Mouse (Mus musculus): ENCODE results near the gene Ppp1r36.
"Not testable (repeated sequence)": the region's sequence is repeated elsewhere in the genome, so short reads cannot be mapped to it uniquely, and the experiment has no call there.

Ppp1r36 gene

DNA sequence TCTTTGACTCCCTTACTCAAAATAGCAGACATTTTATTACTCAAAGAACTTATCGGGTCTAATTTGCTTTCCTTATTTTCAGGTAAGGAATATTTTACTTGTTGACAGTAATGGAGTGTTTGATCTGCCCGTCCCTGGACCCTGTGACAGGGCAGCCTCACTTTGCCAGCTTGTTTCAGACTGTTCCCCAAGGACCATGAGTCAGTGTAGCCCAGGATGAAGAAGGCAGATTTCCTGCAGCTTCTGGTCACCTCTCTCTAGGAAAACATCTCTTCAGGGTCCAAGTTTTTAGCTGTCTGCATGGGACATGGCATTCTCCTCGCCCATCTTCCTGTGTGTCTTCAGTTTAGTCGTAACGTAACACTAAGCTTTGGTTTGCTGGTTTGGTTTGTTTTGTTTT lies 20.1 kb upstream of the Ppp1r36 start:
- no peak for DNase-seq (ENCODE audit: low spot score in 2 of 2)

DNA sequence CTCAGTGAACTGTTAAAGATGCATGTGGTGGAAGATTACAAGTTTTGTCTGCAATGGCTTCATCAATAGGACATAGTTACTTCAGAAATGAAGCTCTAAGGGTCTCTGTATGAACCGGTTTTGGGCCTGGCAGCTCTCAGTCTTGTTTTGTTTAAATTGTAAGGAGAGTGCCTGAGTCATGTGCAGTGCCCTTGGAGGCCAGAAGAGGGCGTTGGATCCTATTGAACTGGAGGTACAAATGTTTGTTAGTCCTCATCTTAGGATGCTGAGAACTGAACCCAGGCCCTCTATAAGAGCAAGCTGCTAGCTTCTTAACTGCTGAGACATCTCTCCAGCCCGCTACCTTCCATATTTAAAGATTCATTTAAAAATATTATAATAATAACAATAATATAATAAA lies 15.7 kb upstream of the Ppp1r36 start:
- DNase-seq (ENCODE audit: low spot score in 2 of 2), result no peak

- no peak for DNase-seq (ENCODE audit: low spot score in 2 of 2)
These were observed 14.1 kb upstream of the Ppp1r36 start for GRCm38 (mm10) chr12:76402991-76403885.

DNA sequence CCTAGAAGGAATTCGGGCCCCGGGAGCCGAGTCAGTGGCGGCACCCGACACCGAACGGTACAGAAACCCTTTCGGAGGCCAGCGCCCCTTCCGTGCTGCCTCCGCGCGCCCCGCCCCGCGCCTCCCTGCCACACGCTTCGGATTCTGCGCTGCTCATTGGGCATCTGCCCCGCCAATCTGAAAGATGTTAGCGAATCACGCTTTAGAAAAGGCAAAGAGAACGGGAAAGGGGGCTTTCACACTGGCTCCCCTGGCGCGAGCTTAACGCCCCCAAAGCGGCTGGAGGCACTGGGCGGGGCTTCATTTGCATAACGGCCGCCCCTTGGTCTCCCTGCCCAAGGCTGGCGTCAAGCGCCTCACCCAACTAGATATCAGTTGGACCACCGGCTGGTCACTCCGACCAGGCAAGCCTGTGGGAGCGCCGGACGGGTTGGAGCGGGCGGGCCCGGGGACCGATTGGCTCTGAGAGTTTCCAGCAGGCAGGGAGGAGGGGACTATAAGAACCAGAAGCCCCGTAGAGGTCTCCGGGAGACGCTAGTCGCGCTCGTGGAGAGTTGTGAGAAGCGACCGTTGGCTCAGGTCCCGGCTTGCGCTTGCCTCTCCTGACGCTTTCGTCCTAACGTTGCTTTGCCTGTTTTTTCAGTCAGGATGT lies 13.3 kb upstream of the Ppp1r36 start, which contains the start of gene Hspa2:
Hspa2 (plus strand) TSS at position 291 of the 652 bp plus-strand sequence.
- DNase-seq (ENCODE audit: low spot score in 2 of 2), result peak; percentile 95 to 97

DNA sequence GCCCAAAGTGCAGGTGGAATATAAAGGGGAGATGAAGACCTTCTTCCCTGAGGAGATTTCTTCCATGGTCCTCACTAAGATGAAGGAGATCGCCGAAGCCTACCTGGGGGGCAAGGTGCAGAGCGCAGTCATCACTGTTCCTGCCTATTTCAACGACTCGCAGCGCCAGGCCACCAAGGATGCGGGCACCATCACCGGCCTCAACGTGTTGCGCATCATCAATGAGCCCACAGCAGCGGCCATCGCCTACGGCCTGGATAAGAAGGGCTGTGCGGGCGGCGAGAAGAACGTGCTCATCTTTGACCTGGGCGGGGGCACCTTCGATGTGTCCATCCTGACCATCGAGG lies 12.5 kb upstream of the Ppp1r36 start:
- DNase-seq (ENCODE audit: low spot score in 2 of 2), result no peak

DNA sequence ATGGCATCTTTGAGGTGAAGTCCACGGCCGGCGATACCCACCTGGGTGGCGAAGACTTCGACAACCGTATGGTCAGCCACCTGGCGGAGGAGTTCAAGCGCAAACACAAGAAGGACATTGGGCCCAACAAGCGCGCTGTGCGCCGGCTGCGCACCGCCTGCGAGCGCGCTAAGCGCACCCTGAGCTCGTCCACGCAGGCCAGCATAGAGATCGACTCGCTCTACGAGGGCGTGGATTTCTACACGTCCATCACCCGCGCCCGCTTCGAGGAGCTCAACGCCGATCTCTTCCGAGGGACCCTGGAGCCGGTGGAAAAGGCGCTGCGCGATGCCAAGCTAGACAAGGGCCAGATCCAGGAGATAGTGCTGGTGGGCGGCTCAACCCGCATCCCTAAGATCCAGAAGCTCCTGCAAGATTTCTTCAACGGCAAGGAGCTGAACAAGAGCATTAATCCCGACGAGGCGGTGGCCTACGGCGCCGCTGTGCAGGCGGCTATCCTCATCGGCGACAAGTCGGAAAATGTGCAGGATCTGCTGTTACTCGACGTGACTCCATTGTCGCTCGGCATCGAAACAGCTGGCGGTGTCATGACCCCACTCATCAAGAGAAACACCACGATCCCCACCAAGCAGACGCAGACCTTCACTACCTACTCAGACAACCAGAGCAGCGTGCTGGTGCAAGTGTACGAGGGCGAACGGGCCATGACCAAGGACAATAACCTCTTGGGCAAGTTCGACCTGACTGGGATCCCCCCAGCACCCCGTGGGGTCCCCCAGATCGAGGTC lies 12.0 kb upstream of the Ppp1r36 start:
- DNase-seq (ENCODE audit: low spot score in 2 of 2), result no peak

DNA sequence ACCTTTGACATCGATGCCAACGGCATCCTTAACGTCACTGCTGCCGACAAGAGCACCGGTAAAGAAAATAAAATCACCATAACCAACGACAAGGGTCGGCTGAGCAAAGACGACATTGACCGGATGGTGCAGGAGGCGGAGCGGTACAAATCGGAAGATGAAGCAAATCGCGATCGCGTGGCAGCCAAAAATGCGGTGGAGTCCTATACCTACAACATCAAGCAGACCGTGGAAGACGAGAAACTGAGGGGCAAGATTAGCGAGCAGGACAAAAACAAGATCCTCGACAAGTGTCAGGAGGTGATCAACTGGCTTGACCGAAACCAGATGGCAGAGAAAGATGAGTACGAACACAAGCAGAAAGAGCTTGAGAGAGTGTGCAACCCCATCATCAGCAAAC lies 11.4 kb upstream of the Ppp1r36 start:
- no peak for DNase-seq (ENCODE audit: low spot score in 2 of 2)

- DNase-seq (ENCODE audit: low spot score in 2 of 2), result no peak
These were observed 10.2 kb upstream of the Ppp1r36 start for GRCm38 (mm10) chr12:76407184-76407583.

DNA sequence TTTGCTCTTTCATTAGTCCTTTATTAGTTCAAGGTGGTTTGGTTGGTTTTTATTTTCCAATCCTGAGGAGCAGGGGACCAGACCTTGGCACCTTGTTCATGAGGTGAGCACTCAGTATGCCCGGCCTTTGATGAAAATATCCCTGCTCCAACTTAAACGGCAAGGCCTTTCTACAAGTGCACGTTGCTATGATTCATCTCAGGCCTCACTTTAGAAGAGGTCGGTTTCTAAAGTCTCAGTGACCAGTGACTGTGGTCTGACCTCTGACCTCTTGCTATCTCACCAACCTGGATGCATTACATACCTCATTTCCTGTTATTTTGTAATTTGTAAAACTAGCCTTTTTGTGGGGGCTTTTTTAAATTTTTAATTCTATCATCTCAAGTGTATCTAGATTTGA lies 8.2 kb upstream of the Ppp1r36 start:
- DNase-seq (ENCODE audit: low spot score in 2 of 2), result no peak

DNA sequence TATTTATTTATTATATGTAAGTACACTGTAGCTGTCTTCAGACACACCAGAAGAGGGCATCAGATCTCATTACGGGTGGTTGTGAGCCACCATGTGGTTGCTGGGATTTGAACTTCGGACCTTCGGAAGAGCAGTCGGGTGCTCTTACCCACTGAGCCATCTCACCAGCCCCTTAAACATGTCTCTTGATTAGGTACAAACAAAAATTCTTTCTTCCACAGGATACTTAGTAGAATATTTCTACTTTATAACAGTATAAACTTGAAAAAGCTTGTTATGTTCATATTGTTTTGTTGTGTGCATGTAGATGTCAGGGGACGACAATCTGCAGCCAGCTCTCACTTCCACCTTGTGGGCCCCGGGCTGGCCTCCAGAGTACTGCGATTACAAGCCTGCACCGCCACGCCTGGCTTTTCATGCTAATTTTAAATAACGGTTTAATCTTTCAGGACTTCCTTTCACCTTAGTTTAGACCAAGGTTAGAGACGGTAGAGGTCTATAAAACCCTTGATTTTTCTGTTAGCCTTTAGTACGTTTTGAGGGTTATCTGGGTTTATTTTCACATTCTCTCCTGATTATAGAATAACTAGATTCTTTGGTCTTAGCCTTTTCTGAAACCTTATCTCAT lies 1.8 kb upstream of the Ppp1r36 start:
- DNase-seq (ENCODE audit: low spot score in 2 of 2), result no peak

GRCm38 (mm10) chr12:76418346-76418745 lies 1.0 kb downstream of the Ppp1r36 start:
- DNase-seq (ENCODE audit: low spot score in 2 of 2), result no peak

DNA sequence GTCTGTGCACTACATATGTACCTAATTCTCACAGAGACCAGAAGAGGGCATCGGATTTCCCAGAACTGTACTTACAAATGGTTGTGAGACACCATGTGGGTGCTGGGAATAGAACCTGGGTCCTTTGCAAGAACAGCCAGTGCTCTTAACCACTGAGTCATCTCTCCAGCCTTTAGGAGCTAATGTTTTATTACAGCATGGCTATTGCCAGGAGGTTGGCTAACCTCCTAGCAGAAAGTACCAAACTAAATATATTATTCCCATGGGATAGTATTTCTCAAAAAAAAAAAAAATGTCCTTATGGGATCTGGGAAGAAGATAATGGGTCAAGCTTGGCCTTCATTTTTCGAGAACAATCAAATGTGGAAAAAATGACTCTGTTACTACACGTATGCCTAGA lies 7.9 kb downstream of the Ppp1r36 start:
- no peak for DNase-seq (ENCODE audit: low spot score in 2 of 2)

DNA sequence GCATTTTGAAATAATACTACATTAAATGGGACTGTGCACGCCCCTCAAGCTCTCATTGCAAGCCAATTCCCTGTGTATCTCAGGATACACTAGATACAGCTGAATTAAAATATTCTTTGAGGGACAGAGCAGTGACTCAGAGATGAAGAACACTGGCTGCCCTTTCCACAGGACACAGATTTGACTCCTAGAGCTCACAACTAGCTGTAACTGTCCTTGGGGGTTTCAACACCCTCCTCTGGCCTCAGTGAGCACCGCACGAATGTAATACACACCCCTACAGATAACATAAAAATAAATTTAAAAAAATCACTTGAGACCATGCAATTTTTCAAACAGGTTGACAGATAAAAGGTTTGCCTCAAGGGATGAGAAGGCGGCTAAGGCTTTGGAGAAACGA lies 10.2 kb downstream of the Ppp1r36 start:
- DNase-seq (ENCODE audit: low spot score in 2 of 2), result no peak

DNA sequence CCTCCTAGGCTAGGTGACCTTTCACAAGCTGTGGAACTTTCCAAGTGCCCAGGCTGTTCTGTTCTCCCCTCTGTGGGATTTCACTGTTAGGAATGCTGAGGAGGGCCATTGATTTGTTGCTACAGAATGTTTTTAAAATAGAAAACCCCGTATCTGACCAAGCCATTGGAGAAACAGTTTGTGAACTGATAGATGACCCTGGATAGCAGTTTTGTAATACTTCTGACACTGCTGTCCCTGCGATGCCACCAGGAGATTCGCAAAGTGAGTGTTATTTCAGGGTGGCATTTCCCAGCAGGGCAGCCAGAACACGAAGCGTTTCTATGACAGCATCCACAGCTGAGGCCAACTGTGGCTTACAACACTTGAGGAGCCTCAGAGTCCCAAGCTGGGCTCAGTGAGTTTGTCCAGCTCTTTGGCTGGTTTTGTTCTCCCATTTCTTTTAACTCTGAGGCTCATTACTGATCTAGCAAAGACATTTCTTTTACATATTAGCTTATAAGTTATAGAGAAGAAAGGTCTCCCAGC lies 13.6 kb downstream of the Ppp1r36 start:
- DNase-seq (ENCODE audit: low spot score in 2 of 2), result no peak

- DNase-seq (ENCODE audit: low spot score in 2 of 2), result no peak
These were observed 14.1 kb downstream of the Ppp1r36 start for GRCm38 (mm10) chr12:76431431-76431830.

DNA sequence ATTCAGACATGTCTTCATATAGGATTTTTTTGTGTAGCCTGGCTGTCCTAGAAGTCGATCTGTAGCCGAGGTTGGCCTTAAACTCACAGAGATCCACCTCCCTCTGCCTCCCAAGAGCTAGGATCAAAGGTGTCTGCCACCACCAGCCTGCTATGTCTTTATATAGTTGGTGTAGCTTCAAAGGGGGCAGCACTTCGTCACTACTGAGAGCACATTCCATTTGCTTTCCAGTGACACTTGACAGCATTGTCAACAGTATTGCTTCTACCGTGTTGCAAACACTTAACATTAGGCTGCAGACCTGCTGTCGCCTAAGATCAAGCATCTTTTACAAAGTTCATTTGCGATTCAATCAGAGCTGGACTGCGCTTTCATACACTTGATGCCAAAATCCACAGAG lies 16.8 kb downstream of the Ppp1r36 start:
- no peak for DNase-seq (ENCODE audit: low spot score in 2 of 2)

DNA sequence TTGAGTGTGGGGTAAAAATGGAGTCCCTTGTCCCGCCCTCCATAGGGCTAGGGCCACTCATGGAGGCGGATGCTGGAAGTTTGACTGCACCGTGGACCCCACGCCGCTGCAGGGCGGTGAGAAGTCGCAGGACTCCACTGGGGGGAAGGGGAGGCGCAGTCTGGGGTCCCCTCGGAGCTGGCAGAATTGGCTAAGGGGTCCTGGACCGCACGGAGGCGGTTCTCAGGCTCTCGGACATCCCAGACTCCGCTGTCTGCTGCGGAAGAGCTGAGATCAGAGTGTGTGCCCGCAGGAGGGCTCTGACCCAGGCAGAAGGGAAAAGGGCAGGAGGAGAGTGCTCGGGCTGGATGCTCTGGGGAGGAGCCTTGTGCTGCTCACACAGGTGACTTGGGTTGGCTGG lies 17.7 kb downstream of the Ppp1r36 start:
- no peak for DNase-seq (ENCODE audit: low spot score in 2 of 2)

DNA sequence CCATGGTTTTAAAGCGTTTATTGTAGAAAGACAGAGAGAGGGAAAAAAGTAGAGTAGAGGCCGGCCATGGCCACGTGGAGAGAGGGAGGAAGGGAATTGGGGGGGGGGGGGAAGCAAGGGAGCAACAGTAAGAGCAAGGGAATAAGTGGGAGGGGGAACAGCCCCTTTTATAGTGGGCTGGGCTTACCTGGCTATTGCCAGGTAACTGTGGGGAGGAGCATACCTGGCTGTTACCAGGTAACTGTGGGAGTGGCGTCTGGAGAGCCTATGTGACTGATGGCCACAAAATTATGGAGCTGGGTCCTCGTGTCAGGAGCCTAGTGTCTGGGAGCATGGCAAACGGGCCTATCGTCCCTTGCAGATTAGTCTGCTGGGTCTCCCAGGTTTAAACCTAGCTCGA lies 18.2 kb downstream of the Ppp1r36 start:
- DNase-seq (ENCODE audit: low spot score in 2 of 2), result no peak

- DNase-seq (ENCODE audit: low spot score in 2 of 2), result not testable (repeated sequence)
These were observed 26.1 kb downstream of the Ppp1r36 start for GRCm38 (mm10) chr12:76443488-76443887.

DNA sequence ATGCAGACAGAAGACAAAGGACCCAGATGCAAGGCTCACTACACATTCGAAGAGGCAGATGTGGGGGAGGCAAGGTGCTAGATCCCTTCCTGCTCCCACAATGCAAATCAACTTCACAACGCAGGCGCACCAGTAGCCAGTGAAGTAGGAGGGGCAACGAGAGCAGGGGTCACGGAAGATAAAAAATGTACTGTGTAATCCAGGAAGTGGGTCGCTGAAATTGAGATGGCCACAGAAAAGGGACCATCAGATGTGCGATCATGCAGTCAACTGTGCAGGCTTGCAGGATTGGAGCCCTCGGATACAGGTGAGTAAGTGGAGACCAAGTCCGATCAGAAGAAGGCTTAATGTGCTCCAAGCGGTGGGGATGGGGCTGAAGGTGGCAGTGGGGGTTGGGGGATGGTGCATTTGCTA lies 27.0 kb downstream of the Ppp1r36 start:
- DNase-seq (ENCODE audit: low spot score in 2 of 2), result no peak

DNA sequence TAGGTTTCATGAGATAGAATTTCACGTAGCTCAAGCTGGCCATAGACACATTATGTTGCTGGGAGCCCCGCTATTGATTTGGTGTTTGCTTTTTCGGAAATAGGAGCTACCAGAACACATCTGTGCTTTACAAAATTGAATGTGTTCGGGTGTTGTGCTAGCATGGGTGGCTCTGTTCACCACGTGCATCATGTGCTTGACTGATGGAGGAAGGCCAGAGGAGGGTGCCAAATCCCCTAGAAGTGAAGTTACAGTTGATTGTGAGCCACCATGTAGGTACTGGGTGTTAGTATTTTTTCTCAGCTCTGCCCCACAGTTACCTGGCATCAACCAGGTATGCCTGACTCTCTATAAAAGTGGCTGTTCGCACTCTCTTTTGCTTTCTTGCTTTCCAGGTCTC lies 27.5 kb downstream of the Ppp1r36 start:
- DNase-seq (ENCODE audit: low spot score in 2 of 2), result no peak

DNA sequence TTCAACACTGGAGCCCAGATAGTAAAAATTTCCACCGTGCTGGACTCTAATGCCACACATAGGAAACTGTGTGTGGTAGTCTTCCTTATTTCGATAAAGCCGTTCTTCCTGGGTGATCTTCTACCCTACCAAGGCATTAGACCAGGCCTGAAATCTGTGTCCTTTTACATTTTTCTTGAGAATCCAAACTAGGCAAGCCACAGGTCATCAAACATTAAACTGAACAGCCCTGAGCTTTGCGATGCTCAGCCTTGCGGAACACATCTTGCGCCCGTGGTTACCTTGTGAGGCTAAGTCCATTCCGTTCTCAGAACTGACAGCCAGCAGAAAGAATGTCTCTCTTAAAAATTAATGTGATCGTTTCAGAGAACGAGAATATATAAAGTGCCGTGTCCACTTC lies 28.9 kb downstream of the Ppp1r36 start:
- DNase-seq (ENCODE audit: low spot score in 2 of 2), result no peak

All from spleen, postnatal 14 days (tissue).